Mouse (Mus musculus): Measurements from ENCODE around the gene Ucn2. TPM values are rescaled to one million over a fixed set of nuclear protein-coding genes. Genes with fewer than 3 reads are reported as not detected.

Ucn2 gene
- not detected in 2 replicates for polyA plus RNA-seq (2016; fragmentation: Nextera tagmentation; extraction: Ambion mirVana)

DNA sequence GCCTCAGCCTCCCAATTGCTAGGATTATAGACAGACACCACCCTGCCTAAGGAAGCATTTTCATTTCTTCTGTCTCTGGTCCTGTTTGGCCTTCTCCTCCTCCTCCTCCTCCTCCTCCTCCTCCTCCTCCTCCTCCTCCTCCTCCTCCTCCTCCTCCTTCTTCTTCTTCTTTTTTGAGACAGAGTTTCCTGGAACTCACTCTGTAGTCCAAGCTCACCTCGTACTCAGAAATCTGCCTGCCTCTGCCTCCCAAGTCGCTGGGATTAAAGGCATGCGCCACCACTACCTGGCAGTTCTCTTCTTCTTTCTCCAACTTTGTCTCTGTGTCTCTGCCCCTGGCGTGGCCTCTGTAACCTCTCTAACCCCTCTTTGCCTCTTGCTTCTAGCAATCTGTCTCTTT is at the start of gene Ucn2:
Ucn2 (plus strand) TSS at position 301 of the 400 bp plus-strand sequence.
- 89% methylated on average over 4 of the region's 4 CpGs for WGBS
- Histone ChIP-seq H3K27me3 (no peaks in the 10 kb centered on the region), H3K4me2 (no peak within 1 kb of the TSS), H3K9ac (no peak within 1 kb of the TSS), H3K4me1 (peaks cover 5% of the 10 kb centered on the region), H3K36me3 (replicated peaks) (no peaks in the 10 kb centered on the region), H3K4me3 (replicated peaks) (no peak within 1 kb of the TSS), H3K9me3 (no peaks in the 10 kb centered on the region), H3K27ac (no peak within 1 kb of the TSS)
- ATAC-seq (ENCODE audit: low FRiP score) = no peak

DNA sequence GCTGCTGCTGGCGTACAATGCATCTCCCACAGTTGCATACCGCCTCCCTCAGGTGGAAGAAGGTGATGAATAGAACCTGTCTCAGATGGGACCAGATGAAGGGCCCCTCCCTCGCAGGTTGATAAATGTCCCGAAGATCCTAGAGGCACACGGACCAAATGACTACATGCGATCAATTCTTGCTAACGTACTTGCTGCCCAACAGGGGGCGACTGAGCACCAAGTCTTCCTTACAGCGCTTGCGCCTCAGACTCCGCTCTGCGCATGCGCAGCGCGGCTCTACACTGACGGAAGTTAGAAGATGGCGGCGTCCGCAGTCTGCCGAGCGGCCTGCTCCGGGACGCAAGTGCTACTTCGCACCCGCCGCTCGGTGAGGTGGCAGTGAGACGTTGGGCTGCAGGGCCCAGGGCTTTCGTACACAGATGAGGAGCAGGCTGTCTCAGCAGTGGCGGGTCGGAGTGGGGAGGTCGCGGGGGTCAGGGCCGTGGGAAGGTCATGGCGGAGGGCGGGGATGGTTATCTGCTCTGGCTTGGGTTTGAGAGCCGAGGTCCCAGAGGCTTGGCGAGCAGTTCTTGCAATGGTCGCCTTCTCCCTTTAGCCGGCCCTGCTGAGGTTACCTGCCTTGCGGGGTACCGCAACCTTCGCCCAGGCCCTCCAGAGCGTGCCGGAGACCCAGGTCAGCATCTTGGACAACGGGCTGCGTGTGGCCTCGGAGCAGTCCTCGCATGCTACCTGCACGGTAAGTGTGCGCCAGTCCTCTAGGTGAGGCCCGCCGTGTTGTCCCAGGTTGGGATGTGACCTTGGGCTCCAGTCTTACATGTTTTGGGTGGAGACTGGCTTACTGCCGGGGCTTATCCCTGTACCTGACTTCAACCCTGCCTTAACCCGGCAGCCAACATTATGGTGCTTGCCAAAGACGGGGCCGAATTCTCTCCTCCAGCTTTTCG is 49.1 kb upstream of the Ucn2 start, which contains the start of gene Uqcrc1:
Uqcrc1 (plus strand) TSS at position 216 of the 947 bp plus-strand sequence.
- 2% methylated on average over 58 of the region's 58 CpGs for WGBS
- peaks cover 34% of the 10 kb centered on the region for H3K36me3 ChIP-seq (replicated peaks)
- no peaks in the 10 kb centered on the region for H3K9me3 ChIP-seq
- peak within 1 kb of the TSS; percentile 89 for H3K4me2 ChIP-seq
- 0 out of 2 replicates have a peak within 1 kb of the TSS, but pooled peaks have one; percentile 25 for H3K27ac ChIP-seq
- H3K27me3 ChIP-seq = no peaks in the 10 kb centered on the region
- H3K4me3 ChIP-seq (replicated peaks) = peak within 1 kb of the TSS; percentile 97
- H3K4me1 ChIP-seq = peaks cover 8% of the 10 kb centered on the region
- peak within 1 kb of the TSS; percentile 92 for H3K9ac ChIP-seq
- peak; percentile 89 for ATAC-seq (ENCODE audit: low FRiP score)

DNA sequence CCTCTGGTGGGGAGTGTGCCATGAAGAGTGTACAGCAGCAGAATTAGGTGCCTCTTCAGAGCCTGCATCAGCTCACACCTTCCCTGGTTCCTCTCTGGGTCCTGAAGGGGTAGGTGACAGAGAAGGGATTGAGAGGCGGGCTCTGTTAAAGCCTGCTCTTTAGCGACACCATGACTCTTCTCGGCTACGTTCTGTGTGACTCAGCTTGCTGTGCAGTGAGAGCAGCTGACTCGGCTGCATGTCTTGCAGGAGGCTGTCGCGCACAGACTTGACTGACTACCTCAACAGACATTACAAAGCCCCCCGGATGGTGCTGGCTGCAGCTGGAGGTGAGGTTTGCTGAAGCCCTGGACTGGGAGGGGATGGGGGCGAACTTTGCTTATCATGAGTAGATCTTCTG is 40.7 kb upstream of the Ucn2 start:
- H3K4me1 ChIP-seq = no peaks in the 10 kb centered on the region
- H3K27ac ChIP-seq = no peak overlapping the region
- no peak for ATAC-seq (ENCODE audit: low FRiP score)
- no peak overlapping the region for H3K9ac ChIP-seq
- 84% methylated on average over 9 of the region's 9 CpGs for WGBS
- peaks cover 94% of the 10 kb centered on the region for H3K36me3 ChIP-seq (replicated peaks)
- H3K4me3 ChIP-seq (replicated peaks) = no peak overlapping the region
- H3K4me2 ChIP-seq = no peak overlapping the region
- H3K27me3 ChIP-seq = no peaks in the 10 kb centered on the region
- H3K9me3 ChIP-seq = no peaks in the 10 kb centered on the region

- no peaks in the 10 kb centered on the region for H3K9me3 ChIP-seq
- no peak overlapping the region for H3K4me2 ChIP-seq
- no peak overlapping the region for H3K4me3 ChIP-seq (replicated peaks)
- H3K36me3 ChIP-seq (replicated peaks) = peaks cover 95% of the 10 kb centered on the region
- 91% methylated on average over 5 of the region's 5 CpGs for WGBS
- H3K9ac ChIP-seq = no peak overlapping the region
- no peaks in the 10 kb centered on the region for H3K27me3 ChIP-seq
- H3K4me1 ChIP-seq = no peaks in the 10 kb centered on the region
- no peak overlapping the region for H3K27ac ChIP-seq
- ATAC-seq (ENCODE audit: low FRiP score) = no peak
Measured at GRCm38 (mm10) chr9:108945608-108946007, 40.2 kb upstream of the Ucn2 start.

- Histone ChIP-seq H3K4me2 (no peak overlapping the region), H3K9me3 (no peaks in the 10 kb centered on the region), H3K27ac (peak overlapping the region; percentile 0; the same call in 1 of the 2 replicates), H3K36me3 (replicated peaks) (peaks cover 65% of the 10 kb centered on the region), H3K27me3 (peaks cover 26% of the 10 kb centered on the region), H3K4me3 (replicated peaks) (no peak overlapping the region), H3K4me1 (no peaks in the 10 kb centered on the region; the same call in 1 of the 2 replicates), H3K9ac (no peak overlapping the region)
- ATAC-seq (ENCODE audit: low FRiP score) = no peak
- WGBS = 86% methylated on average over 13 of the region's 13 CpGs
Measured at GRCm38 (mm10) chr9:108949231-108949966, 36.4 kb upstream of the Ucn2 start.

DNA sequence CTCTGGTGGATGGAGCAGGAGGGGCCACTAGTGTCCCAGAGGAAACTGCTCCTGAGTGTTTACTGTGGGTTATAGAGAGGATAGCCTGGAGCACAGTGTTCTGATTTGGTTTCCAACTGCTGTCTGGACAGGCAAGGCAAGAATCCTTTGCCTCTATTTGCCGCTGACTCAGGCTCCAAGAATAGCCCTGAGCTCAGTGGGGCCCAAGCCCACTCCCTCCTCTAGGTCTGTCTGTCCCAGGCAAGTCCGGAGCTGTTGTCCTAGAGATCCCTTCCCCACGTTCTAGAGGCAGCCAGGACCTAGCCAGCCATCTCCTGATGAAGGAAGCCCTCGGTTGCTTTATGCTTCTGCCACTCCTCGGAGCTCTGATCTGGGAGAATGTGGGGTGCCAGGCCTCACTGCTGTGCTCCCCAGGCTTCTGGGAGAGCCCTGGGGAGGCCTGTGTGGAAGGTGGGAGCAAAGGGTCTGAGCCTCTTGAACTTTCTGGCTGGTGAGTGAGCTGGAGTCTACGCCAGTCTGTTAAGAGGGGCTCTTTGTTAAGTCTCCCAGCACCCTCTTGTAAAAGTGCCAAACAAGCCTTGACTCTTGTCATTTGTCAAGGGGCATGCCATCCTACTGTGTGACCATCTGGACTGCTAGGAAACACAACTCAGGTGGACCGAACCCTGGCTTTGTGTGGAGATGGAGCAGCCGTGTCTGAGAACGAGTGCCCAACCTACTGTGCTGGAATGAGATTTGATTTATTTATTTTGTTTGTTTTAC is 35.7 kb upstream of the Ucn2 start:
- ATAC-seq (ENCODE audit: low FRiP score) = no peak
- WGBS = 88% methylated on average over 9 of the region's 9 CpGs
- Histone ChIP-seq H3K9me3 (no peaks in the 10 kb centered on the region), H3K27me3 (peaks cover 32% of the 10 kb centered on the region), H3K27ac (peak overlapping the region; percentile 46; the same call in 1 of the 2 replicates), H3K9ac (no peak overlapping the region), H3K4me2 (no peak overlapping the region), H3K4me3 (replicated peaks) (no peak overlapping the region), H3K36me3 (replicated peaks) (peaks cover 57% of the 10 kb centered on the region), H3K4me1 (no peaks in the 10 kb centered on the region; the same call in 1 of the 2 replicates)

- no peak within 1 kb of the TSS for H3K27ac ChIP-seq
- no peak within 1 kb of the TSS for H3K4me3 ChIP-seq (replicated peaks)
- WGBS = 10% methylated on average over 15 of the region's 15 CpGs
Measured at GRCm38 (mm10) chr9:108953081-108953636, 32.7 kb upstream of the Ucn2 start, which contains the start of gene Col7a1. Gene Col7a1 (plus strand): TSS chr9:108953586.

DNA sequence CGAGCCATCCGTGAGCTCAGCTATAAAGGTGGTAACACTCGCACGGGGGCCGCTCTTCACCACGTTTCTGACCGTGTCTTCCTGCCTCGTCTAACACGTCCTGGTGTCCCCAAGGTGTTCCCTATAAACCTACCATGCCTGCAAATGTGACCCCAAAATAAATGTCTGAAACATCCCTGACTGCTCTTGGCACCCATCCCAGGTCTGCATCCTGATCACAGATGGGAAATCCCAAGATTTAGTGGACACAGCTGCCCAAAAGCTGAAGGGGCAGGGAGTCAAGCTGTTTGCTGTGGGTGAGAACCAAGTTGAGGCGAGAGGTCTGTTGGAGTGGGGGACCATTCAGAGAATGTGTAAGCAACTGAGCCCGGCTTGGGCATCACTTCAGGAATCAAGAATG is 30.6 kb upstream of the Ucn2 start:
- H3K36me3 ChIP-seq (replicated peaks) = peaks cover 6% of the 10 kb centered on the region
- 88% methylated on average over 11 of the region's 11 CpGs for WGBS
- no peaks in the 10 kb centered on the region for H3K9me3 ChIP-seq
- no peak overlapping the region for H3K4me2 ChIP-seq
- no peak overlapping the region for H3K27ac ChIP-seq
- no peaks in the 10 kb centered on the region; the same call in 1 of the 2 replicates for H3K4me1 ChIP-seq
- no peak for ATAC-seq (ENCODE audit: low FRiP score)
- H3K9ac ChIP-seq = no peak overlapping the region
- peaks cover 32% of the 10 kb centered on the region for H3K27me3 ChIP-seq
- no peak overlapping the region for H3K4me3 ChIP-seq (replicated peaks)

More at GRCm38 (mm10) chr9:108953081-108953636, 32.7 kb upstream of the Ucn2 start, which contains the start of gene Col7a1:
- no peak for ATAC-seq (ENCODE audit: low FRiP score)
- Histone ChIP-seq H3K4me1 (no peaks in the 10 kb centered on the region; the same call in 1 of the 2 replicates), H3K36me3 (replicated peaks) (peaks cover 27% of the 10 kb centered on the region), H3K27me3 (peaks cover 32% of the 10 kb centered on the region), H3K9me3 (no peaks in the 10 kb centered on the region), H3K4me2 (peak within 1 kb of the TSS; percentile 21), H3K9ac (no peak within 1 kb of the TSS)

GRCm38 (mm10) chr9:108955846-108956245 is 30.0 kb upstream of the Ucn2 start:
- no peaks in the 10 kb centered on the region for H3K9me3 ChIP-seq
- no peak for ATAC-seq (ENCODE audit: low FRiP score)

GRCm38 (mm10) chr9:108963577-108963976 is 22.2 kb upstream of the Ucn2 start:
- Histone ChIP-seq H3K36me3 (replicated peaks) (no peaks in the 10 kb centered on the region), H3K4me2 (no peak overlapping the region), H3K27ac (no peak overlapping the region), H3K4me3 (replicated peaks) (no peak overlapping the region), H3K9ac (no peak overlapping the region), H3K27me3 (no peaks in the 10 kb centered on the region), H3K4me1 (no peaks in the 10 kb centered on the region), H3K9me3 (no peaks in the 10 kb centered on the region)
- WGBS = 92% methylated on average over 3 of the region's 3 CpGs
- ATAC-seq (ENCODE audit: low FRiP score) = no peak

More at GRCm38 (mm10) chr9:108955846-108956245, 30.0 kb upstream of the Ucn2 start:
- 0 out of 2 replicates have a peak, but pooled peaks cover 3% of the 10 kb centered on the region for H3K36me3 ChIP-seq (replicated peaks)
- H3K27me3 ChIP-seq = peaks cover 32% of the 10 kb centered on the region
- WGBS = 92% methylated on average over 11 of the region's 11 CpGs
- no peak overlapping the region for H3K9ac ChIP-seq
- no peak overlapping the region for H3K4me2 ChIP-seq
- no peak overlapping the region for H3K27ac ChIP-seq
- no peaks in the 10 kb centered on the region; the same call in 1 of the 2 replicates for H3K4me1 ChIP-seq
- no peak overlapping the region for H3K4me3 ChIP-seq (replicated peaks)

DNA sequence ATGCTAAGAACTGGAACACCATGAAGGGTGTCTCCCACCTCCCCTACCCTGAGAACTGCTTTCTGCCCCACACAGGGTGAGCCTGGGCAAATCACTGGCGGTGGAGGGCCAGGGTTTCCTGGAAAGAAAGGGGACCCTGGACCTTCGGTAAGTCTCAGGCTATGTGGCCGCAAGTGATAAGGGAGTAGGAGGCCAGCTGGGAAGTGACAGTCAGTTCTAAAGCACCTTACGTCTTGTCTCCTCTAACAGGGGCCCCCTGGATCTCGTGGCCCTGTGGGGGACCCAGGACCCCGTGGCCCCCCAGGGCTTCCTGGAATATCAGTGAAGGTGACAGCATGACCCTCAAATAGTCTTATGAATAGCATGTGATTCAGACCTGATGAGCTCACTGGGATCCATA is 21.5 kb upstream of the Ucn2 start:
- Histone ChIP-seq H3K27ac (no peak overlapping the region), H3K4me2 (no peak overlapping the region), H3K9me3 (no peaks in the 10 kb centered on the region), H3K4me3 (replicated peaks) (no peak overlapping the region), H3K4me1 (no peaks in the 10 kb centered on the region), H3K27me3 (no peaks in the 10 kb centered on the region), H3K9ac (no peak overlapping the region), H3K36me3 (replicated peaks) (no peaks in the 10 kb centered on the region)
- no peak for ATAC-seq (ENCODE audit: low FRiP score)
- 83% methylated on average over 6 of the region's 6 CpGs for WGBS

Measured in forebrain, embryonic 12.5 days (tissue).